Mouse (Mus musculus): Measurements from ENCODE around the gene Mical2.

The Mical2 gene

GRCm38 (mm10) chr7:112208323-112209167 lies 17.1 kb upstream of the Mical2 start:
- DNase-seq (ENCODE audit: low read depth, low spot score): no peak

- DNase-seq (ENCODE audit: low read depth, low spot score): no peak
These were observed 16.0 kb upstream of the Mical2 start for GRCm38 (mm10) chr7:112209621-112210020.

GRCm38 (mm10) chr7:112212921-112213721 lies 12.5 kb upstream of the Mical2 start:
- no peak for DNase-seq (ENCODE audit: low read depth, low spot score)

- DNase-seq (ENCODE audit: low read depth, low spot score): no peak
These were observed 9.8 kb upstream of the Mical2 start for GRCm38 (mm10) chr7:112215871-112216270.

GRCm38 (mm10) chr7:112216720-112217119 lies 8.9 kb upstream of the Mical2 start:
- no peak for DNase-seq (ENCODE audit: low read depth, low spot score)

- no peak for DNase-seq (ENCODE audit: low read depth, low spot score)
These were observed 8.4 kb upstream of the Mical2 start for GRCm38 (mm10) chr7:112217208-112217607.

- no peak for DNase-seq (ENCODE audit: low read depth, low spot score)
These were observed 2.7 kb upstream of the Mical2 start for GRCm38 (mm10) chr7:112222733-112223524.

GRCm38 (mm10) chr7:112224854-112225253 lies 802 bp upstream of the Mical2 start:
- no peak for DNase-seq (ENCODE audit: low read depth, low spot score)

- DNase-seq (ENCODE audit: low read depth, low spot score): no peak
These were observed 1.0 kb downstream of the Mical2 start for GRCm38 (mm10) chr7:112226446-112227265.

GRCm38 (mm10) chr7:112227266-112227562 lies 1.6 kb downstream of the Mical2 start:
- DNase-seq (ENCODE audit: low read depth, low spot score): no peak

- no peak for DNase-seq (ENCODE audit: low read depth, low spot score)
These were observed 3.3 kb downstream of the Mical2 start for GRCm38 (mm10) chr7:112228827-112229498.

GRCm38 (mm10) chr7:112231731-112232130 lies 6.1 kb downstream of the Mical2 start:
- no peak for DNase-seq (ENCODE audit: low read depth, low spot score)

GRCm38 (mm10) chr7:112233345-112234005 lies 7.8 kb downstream of the Mical2 start:
- DNase-seq (ENCODE audit: low read depth, low spot score): no peak

- DNase-seq (ENCODE audit: low read depth, low spot score): no peak
These were observed 8.8 kb downstream of the Mical2 start for GRCm38 (mm10) chr7:112234410-112234809.

GRCm38 (mm10) chr7:112235493-112235892 lies 9.8 kb downstream of the Mical2 start:
- no peak for DNase-seq (ENCODE audit: low read depth, low spot score)

- DNase-seq (ENCODE audit: low read depth, low spot score): no peak
These were observed 11.6 kb downstream of the Mical2 start for GRCm38 (mm10) chr7:112237211-112237610.

GRCm38 (mm10) chr7:112237868-112238267 lies 12.2 kb downstream of the Mical2 start:
- no peak for DNase-seq (ENCODE audit: low read depth, low spot score)

GRCm38 (mm10) chr7:112238768-112239728 lies 13.4 kb downstream of the Mical2 start:
- DNase-seq (ENCODE audit: low read depth, low spot score): no peak

GRCm38 (mm10) chr7:112240748-112241147 lies 15.1 kb downstream of the Mical2 start:
- no peak for DNase-seq (ENCODE audit: low read depth, low spot score)
